Mouse (Mus musculus): Measurements from ENCODE around the gene Tmem214.

GRCm38 (mm10) chr5:30868981-30869380 is 1.2 kb downstream of the Tmem214 start:
- no peak for TF ChIP-seq POLR2A (IDR thresholded peaks at IDR 0.05; ENCODE audit: low read depth, low read length)
- TF ChIP-seq CTCF (conservative IDR thresholded peaks at IDR 0.05; ENCODE audit: insufficient read depth, insufficient read length, low read depth, low read length): no peak
